Mouse (Mus musculus) heart, embryonic 15.5 days (tissue): ENCODE data around the gene Chuk. TPM values are rescaled to one million over a fixed set of nuclear protein-coding genes. Genes with fewer than 3 reads are reported as not detected.
"Not testable (repeated sequence)": the region's sequence is repeated elsewhere in the genome, so short reads cannot be mapped to it uniquely, and the experiment has no call there.

Source experiments
- ATAC-seq: fragments of 200-750 bp; cut with Nextera tagmentation; replicated peaks from 2 replicates; pipeline ENCODE4 v1.8.0; 2017; ENCODE audit warnings: low read depth, moderate TSS enrichment; ENCODE audit not compliant: insufficient number of reproducible peaks, insufficient read depth, low FRiP score
- H3K27ac ChIP-seq: fragments of 300-500 bp; sonication (generic); 2 replicates; pipeline ENCODE4 v1.5.1; 2015; ENCODE audit warnings: mild to moderate bottlenecking, inconsistent platforms
- H3K27me3 ChIP-seq: fragments of 300-500 bp; sonication (generic); 2 replicates; pipeline ENCODE4 v1.6.1; 2015; ENCODE audit warnings: inconsistent platforms
- H3K36me3 ChIP-seq: fragments of 300-500 bp; sonication (generic); 2 replicates; pipeline ENCODE4 v1.6.1; 2015; ENCODE audit warnings: mild to moderate bottlenecking, inconsistent platforms
- H3K4me1 ChIP-seq: fragments of 300-500 bp; sonication (generic); replicated peaks from 2 replicates; pipeline ENCODE4 v1.6.1; 2015; ENCODE audit warnings: inconsistent platforms
- H3K4me2 ChIP-seq: fragments of 300-500 bp; sonication (generic); 2 replicates; pipeline ENCODE4 v1.6.1; 2015; ENCODE audit warnings: inconsistent platforms, mild to moderate bottlenecking, moderate library complexity
- H3K4me3 ChIP-seq: fragments of 300-500 bp; sonication (generic); 2 replicates; pipeline ENCODE4 v1.5.1; 2015; ENCODE audit warnings: mild to moderate bottlenecking, inconsistent platforms
- H3K9ac ChIP-seq: fragments of 300-500 bp; sonication (generic); 2 replicates; pipeline ENCODE4 v1.6.1; 2015; ENCODE audit warnings: mild to moderate bottlenecking, inconsistent platforms
- H3K9me3 ChIP-seq: fragments of 300-500 bp; sonication (generic); replicated peaks from 2 replicates; pipeline ENCODE4 v1.6.1; 2016; ENCODE audit warnings: inconsistent platforms
- WGBS: fragments of 180-500 bp; shearing (Covaris S2); methylation state at CpG from one replicate; pipeline ENCODE4 v1.1.7; 2015; ENCODE audit warnings: mixed read lengths; 5-methylcytosine and 5-hydroxymethylcytosine counted together
- polyA plus RNA-seq: library from polyadenylated mRNA; unstranded; fragments of >200 nt; fragmentation: Nextera tagmentation; extraction: Ambion mirVana; gene quantifications from 2 replicates; pipeline ENCODE4 v1.2.1, GENCODE M21; 2015

Chuk gene
- polyA plus RNA-seq, 1 experiment from 2014 or later: 26.7 TPM

DNA sequence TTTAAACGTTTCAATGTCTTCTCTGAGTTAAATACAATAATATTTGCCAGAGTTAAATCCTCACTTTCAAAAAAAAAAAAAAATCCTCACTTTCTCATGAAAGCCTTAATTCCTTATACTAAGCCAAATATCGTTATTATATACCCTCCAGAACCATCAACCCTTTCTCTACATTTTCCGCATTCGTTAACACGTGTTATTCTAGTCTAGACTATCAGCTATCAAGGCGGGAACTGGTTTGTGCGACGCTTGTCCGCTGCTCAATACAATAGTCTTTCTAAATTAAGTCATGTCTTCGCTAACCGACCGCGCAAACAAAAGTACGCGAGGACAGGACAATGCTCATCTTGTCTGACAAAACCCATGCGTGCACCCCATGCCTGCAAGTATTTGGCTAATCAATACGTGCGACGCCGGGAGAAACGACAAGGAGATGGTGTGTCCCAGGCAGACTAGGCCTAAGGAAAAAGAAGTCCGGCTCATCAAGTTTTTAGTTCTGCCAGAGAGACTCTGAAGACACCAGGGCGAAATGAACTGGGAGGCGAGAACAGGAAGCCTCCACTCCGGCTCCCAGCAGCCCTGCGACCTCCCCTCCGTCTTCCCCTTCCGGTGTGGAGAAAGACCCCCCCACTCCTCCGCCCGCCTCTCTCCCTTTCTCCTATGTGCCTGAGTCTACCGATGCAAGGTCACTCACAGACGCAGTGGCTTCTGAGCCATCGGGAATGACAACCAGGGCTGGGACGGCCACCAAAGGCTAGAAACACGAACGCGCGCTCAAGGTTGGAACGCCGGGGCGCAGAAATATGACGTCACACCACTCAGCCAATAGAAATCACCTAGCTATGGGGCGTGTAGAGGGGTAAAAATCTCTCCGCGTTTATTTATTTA, 28.0 kb upstream of the Chuk start, which contains the start of gene Cwf19l1:
Gene Cwf19l1, minus strand, starts transcription at position 805 of the 888 bp plus-strand sequence.
- peak within 1 kb of the TSS; percentile 83 for H3K4me3 ChIP-seq
- H3K4me1 ChIP-seq: peaks cover 11% of the 10 kb centered on the region
- ATAC-seq: peak; percentile 89
- peak within 1 kb of the TSS; percentile 98 for H3K27ac ChIP-seq
- no peaks in the 10 kb centered on the region for H3K9me3 ChIP-seq
- peak within 1 kb of the TSS; percentile 83 for H3K9ac ChIP-seq
- peak within 1 kb of the TSS; percentile 62 for H3K4me2 ChIP-seq
- WGBS: under 1% methylated on average over 45 of the region's 45 CpGs
- no peaks in the 10 kb centered on the region for H3K27me3 ChIP-seq
- peaks cover 25% of the 10 kb centered on the region for H3K36me3 ChIP-seq

DNA sequence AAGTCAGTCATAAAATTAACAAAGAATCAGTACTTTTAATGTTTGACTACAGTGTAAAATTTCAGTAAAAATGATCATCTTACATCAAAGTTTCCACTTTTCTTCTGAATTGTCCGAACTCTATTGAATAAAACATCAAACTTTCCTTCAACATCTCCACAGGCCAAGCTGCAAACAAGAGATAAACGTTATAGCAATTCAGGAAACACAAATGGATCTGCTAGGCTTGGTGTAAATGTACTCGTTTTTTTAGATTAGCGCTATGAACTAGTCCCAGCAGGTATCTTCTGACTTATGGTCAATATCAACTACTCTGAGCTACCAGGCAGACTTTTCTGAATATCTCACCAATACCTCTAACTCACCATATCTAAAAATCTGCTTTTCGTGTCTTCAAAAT, 25.6 kb upstream of the Chuk start:
- Histone ChIP-seq H3K4me3 (no peak overlapping the region), H3K36me3 (peaks cover 26% of the 10 kb centered on the region), H3K4me1 (peaks cover 11% of the 10 kb centered on the region), H3K9me3 (no peaks in the 10 kb centered on the region), H3K9ac (no peak overlapping the region), H3K4me2 (no peak overlapping the region), H3K27ac (no peak overlapping the region), H3K27me3 (no peaks in the 10 kb centered on the region)
- ATAC-seq: no peak
- 87% methylated on average over 5 of the region's 5 CpGs for WGBS

DNA sequence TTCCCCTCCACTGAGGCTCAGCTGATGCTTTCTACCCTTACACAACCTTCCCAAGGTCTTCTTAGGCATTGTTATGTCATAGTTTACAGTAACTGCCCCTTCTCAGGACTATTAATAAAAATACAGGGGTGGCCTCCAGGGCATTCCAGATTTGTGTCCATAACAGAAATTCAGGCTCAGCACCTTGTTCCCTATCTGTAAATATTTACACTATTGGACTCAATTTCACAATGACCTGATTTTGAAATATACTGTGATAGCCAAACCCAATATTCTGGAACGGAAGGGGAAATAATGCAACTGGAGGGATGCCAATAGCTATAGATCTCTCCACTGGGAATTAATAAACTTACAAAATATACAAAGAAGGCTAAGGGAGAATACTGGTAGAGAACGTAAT, 21.3 kb upstream of the Chuk start:
- no peak for ATAC-seq
- WGBS: 87% methylated on average over 2 of the region's 2 CpGs

DNA sequence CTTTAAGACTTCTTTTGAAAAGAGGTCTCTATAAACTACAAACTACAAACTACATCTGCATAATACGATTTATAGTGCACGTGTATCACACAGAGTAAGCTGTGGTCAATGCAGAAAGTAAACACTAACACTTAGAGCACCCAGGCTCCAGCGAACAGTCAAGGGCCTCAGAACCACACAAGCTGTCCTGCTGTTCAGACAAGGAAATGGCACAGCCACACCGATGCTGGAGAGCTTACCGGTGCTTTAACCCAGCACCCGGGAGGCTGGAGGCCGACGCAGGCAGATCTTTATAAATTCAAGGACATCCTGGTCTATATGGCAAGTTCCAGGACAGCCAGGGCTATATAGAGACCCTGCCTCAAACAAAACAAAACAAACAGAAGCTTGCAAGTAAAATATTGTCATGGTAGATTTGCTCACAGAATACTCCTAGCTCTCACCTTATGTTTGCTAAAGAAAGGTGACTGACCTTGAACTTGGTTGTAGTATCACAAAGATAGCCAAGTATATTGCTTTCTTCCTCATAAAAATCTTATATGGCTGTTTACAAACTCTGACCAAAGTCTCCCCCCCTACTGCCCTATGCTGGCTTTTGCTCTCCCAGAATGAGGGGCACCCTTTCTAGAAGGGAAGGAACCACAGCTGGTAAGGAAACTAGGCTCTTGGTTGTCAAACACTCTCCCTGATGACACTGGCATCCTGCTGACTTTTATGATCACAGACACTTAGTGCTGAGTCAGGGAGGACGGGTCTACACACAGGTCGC, 20.6 kb upstream of the Chuk start:
- Histone ChIP-seq H3K27ac (no peak overlapping the region), H3K9me3 (no peaks in the 10 kb centered on the region), H3K4me3 (no peak overlapping the region), H3K4me2 (no peak overlapping the region), H3K4me1 (no peaks in the 10 kb centered on the region), H3K9ac (no peak overlapping the region), H3K27me3 (no peaks in the 10 kb centered on the region), H3K36me3 (peaks cover 70% of the 10 kb centered on the region)
- no peak for ATAC-seq
- WGBS: 93% methylated on average over 10 of the region's 10 CpGs

More for the DNA sequence above, 21.3 kb upstream of the Chuk start:
- H3K9me3 ChIP-seq: no peaks in the 10 kb centered on the region
- no peaks in the 10 kb centered on the region for H3K27me3 ChIP-seq
- peaks cover 64% of the 10 kb centered on the region for H3K36me3 ChIP-seq
- H3K4me3 ChIP-seq: no peak overlapping the region
- H3K9ac ChIP-seq: no peak overlapping the region
- no peaks in the 10 kb centered on the region for H3K4me1 ChIP-seq
- no peak overlapping the region for H3K27ac ChIP-seq
- no peak overlapping the region for H3K4me2 ChIP-seq

DNA sequence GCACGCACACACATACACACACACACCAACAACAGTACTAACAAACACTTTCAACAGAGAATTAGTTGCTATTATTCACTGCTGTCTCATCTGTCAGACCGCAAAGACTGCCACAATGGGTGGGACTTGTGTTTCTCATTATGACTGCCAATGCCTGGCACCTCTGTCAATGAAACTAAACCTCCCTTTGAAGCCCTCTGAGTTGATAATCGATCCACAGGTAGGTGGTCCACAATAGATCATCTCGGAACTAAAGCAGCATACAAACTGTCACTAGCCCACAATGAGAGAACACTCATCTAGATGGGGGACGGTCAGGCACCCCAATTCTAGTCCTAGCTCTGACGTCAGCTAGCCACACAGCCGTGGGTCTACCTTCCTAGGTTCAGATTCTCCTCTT, 13.9 kb upstream of the Chuk start:
- Histone ChIP-seq H3K36me3 (peaks cover 76% of the 10 kb centered on the region), H3K27me3 (no peaks in the 10 kb centered on the region), H3K4me1 (no peaks in the 10 kb centered on the region), H3K9ac (no peak overlapping the region), H3K9me3 (no peaks in the 10 kb centered on the region), H3K27ac (no peak overlapping the region), H3K4me3 (no peak overlapping the region), H3K4me2 (no peak overlapping the region)
- WGBS: 92% methylated on average over 7 of the region's 7 CpGs
- ATAC-seq: no peak

DNA sequence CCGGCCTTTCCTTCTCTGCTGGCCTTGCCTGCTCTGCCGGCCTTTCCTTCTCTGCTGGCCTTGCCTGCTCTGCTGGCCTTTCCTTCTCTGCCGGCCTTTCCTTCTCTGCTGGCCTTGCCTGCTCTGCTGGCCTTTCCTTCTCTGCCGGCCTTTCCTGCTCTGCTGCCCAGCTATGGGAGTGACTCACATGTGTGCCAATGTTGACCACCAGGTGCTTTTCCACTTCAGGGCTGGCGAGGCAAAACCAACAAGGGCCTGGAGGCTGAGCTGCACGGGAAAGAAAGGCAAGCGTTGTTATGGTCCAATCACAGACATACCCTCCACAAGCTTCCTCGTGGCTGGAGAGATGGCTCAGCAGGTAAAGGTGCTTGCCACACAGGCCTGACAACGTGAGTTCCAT, 13.4 kb upstream of the Chuk start:
- peaks cover 78% of the 10 kb centered on the region for H3K36me3 ChIP-seq
- not testable (repeated sequence) for H3K9ac ChIP-seq, H3K4me2 ChIP-seq, ATAC-seq, H3K27me3 ChIP-seq, H3K27ac ChIP-seq, H3K4me3 ChIP-seq, H3K4me1 ChIP-seq, H3K9me3 ChIP-seq
- 86% methylated on average over 9 of the region's 9 CpGs for WGBS

DNA sequence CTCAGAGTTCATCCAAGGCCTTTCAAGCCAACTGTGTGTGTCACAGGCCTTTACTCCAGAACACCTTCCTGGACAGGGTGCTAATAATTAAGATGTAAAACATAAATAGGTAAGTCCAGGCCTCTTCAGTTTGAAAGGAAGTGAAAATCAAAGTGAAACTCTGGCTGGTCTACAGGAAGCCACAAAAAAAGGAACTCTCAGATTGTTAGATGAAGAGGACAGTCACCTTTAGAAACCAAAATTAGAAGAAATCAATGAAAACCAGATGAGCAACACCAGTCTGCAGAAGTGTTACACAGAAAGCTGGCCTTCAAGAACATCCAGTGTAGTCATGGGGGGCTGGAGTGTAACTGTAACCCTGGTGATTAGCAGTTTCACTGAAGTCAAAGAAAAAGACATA, 10.5 kb upstream of the Chuk start:
- Histone ChIP-seq H3K9ac (no peak overlapping the region), H3K4me1 (no peaks in the 10 kb centered on the region), H3K9me3 (no peaks in the 10 kb centered on the region), H3K27me3 (no peaks in the 10 kb centered on the region), H3K36me3 (peaks cover 69% of the 10 kb centered on the region), H3K4me2 (no peak overlapping the region), H3K27ac (no peak overlapping the region), H3K4me3 (no peak overlapping the region)
- ATAC-seq: no peak

DNA sequence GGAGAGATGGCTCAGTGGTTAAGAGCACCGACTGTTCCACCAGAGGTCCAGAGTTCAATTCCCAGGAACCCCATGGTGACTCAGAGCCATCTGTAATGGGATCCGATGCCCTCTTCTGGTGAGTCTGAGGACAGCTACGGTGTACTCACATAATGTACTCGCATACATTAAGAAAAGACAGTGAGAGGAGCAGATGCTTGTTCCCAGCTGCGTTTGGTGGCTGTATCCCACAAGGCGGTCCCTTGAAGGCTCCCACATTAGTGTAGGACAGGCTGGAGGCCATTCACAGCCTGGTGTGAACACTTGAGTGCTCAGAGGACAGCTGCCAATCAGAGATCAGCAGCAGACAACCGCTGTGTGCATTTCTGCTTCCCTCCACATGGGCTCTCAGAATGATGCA, 4.4 kb upstream of the Chuk start:
- Histone ChIP-seq H3K9ac (no peak overlapping the region), H3K27me3 (no peaks in the 10 kb centered on the region), H3K36me3 (peaks cover 51% of the 10 kb centered on the region), H3K4me1 (peaks cover 8% of the 10 kb centered on the region), H3K4me3 (no peak overlapping the region), H3K4me2 (no peak overlapping the region), H3K27ac (no peak overlapping the region), H3K9me3 (no peaks in the 10 kb centered on the region)
- WGBS: 65% methylated on average over 7 of the region's 7 CpGs
- no peak for ATAC-seq

DNA sequence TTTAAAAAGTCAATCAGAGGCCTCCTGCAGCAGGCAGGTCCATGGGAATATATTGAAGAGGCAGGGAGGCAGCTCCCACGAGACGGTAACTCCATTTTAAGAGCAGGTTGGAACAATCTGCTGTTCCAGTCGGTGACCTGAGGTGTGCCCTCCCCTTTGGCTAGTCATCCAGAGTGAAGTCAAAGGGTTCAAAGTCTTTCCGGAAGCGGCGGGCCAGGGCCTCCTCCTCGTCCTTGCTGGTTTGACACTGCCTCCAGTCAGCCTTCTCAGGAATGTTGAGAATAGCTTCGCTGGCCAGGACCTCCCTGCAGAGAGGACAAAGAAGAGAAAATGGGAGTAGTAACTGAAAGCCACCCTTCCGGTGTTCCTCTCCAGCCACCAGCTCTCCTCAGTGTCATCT, 3.1 kb upstream of the Chuk start:
- Histone ChIP-seq H3K27ac (no peak overlapping the region), H3K9ac (no peak overlapping the region), H3K36me3 (peaks cover 39% of the 10 kb centered on the region), H3K27me3 (no peaks in the 10 kb centered on the region), H3K4me3 (no peak overlapping the region), H3K9me3 (no peaks in the 10 kb centered on the region), H3K4me2 (no peak overlapping the region), H3K4me1 (peaks cover 15% of the 10 kb centered on the region)
- 88% methylated on average over 9 of the region's 9 CpGs for WGBS
- ATAC-seq: no peak

DNA sequence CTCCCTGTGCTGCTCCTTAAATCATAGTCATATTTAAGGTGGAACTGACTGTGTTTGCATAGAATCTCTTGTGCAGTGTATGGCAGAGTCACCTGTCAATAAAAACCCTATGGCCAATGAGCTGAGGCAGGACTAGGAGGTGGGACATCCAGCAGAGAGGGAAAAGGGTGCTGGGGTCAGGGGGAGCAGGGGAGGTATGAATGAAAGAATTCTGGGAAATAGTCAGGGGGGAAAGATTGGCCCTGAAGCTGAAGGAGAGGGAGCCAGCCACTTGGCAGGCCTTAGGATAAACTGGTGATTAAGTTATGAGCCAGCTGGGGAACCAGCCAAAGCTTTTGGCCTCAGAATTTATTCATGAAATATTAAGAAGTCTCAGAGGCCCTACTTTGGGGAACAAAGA, 1.7 kb upstream of the Chuk start:
- H3K36me3 ChIP-seq: peaks cover 34% of the 10 kb centered on the region
- no peak overlapping the region for H3K9ac ChIP-seq
- no peak overlapping the region for H3K27ac ChIP-seq
- peaks cover 15% of the 10 kb centered on the region for H3K4me1 ChIP-seq
- no peak for ATAC-seq
- no peak overlapping the region for H3K4me2 ChIP-seq
- no peaks in the 10 kb centered on the region for H3K27me3 ChIP-seq
- H3K9me3 ChIP-seq: no peaks in the 10 kb centered on the region
- H3K4me3 ChIP-seq: no peak overlapping the region

DNA sequence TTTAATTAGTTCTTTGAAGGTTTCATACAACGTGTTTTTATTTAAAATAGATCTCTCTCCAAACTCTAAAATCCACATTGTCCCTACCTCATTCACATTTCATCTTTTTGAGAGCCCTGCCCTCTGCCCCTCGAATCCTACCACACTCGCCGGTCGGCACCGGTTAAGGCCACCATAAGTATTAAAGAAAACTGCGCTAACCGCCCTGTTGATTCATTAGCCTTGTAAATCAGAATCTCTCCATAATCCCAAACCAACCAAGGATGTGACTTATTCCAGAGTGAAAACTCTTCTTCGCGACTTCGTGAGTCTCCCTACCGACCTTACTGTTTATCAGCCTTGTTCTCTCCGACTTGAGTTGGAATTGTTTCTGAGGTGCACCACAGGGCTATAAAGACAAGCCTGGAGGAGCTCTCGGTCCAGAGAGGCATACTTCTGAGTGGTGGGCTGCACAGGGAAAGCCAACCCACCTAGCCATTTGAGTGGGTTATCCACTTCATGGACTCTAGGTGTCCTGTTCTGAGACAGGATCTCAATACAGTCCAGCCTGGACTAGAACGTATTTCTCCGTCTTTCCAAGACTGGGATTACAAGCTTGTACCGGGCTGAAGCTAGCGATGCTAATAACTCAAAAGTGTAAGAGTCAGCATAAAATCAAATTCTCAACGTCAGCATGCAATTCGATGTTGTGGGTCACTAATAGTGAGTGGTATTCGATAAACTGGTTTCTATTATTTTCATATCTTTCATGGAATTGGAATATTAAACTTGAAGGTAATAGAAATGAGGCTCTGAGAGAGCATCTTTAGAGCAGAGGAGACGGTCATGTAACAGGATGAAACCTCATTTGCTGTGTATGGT, 611 bp upstream of the Chuk start:
- 0 out of 2 replicates have a peak, but pooled peaks have one; percentile 15 for ATAC-seq
- Histone ChIP-seq H3K27me3 (no peaks in the 10 kb centered on the region), H3K9me3 (no peaks in the 10 kb centered on the region), H3K27ac (peak overlapping the region; percentile 51), H3K4me1 (peaks cover 15% of the 10 kb centered on the region), H3K9ac (peak overlapping the region; percentile 99), H3K36me3 (peaks cover 24% of the 10 kb centered on the region), H3K4me3 (peak overlapping the region; percentile 98), H3K4me2 (peak overlapping the region; percentile 88)
- 31% methylated on average over 22 of the region's 22 CpGs for WGBS
